In the genomic region with DNA sequence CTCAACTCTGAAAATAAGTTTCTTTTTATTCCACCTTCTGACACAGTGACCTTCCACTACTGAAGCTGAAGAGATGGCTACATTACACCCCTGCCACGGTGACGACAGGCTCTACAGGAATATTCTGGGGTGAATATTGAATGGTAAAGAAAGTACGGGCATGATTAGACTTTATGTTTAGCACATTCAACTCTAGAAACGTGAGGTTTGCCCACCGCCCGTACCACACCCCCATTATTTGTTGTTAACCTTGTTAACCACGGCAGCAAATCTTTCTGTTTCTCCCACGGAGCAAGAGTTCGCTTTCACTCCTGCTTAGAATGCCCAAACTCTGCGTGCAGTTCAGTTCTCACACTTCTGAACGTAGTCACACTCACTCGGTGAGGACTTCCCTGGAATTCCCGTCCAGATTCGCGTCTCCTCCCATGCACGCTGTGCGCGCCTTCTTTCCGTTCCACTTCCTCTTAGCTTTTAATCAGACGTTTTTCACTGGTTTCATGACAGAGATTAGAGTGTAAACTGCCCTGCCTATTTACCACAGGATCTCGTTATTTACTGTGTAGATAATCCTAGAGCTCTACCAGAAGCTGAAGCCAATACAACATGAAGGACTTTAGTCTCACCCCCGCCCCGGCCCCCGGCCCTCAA, we compare ENCODE assay signal across 9 mouse cellular contexts.
DNase-seq lines count a peak whose midpoint lies in the region; ATAC-seq and TF ChIP-seq lines count a peak whose summit lies in the region.
"Had no signal": no experiment of that assay in that cellular context is flagged by ENCODE, and none has a peak within 500 bp of the region (broad histone marks: within the 10 kb centered on the region; RNA-seq: fewer than 3 reads in every experiment).

No protein-coding gene starts in this region.

- H3K4me3 ChIP-seq in heart, embryonic 16.5 days (ENCODE audit: low read length): peak overlapping the region; percentile 24
- no peak overlapping the region for H3K4me3 ChIP-seq in heart, adult 2 months
- H3K4me3 ChIP-seq in embryonic fibroblast, embryonic 13.5 days (ENCODE audit: insufficient read depth, low read length): no peak overlapping the region
- no peak overlapping the region for H3K4me3 ChIP-seq in limb, embryonic 14.5 days (replicated peaks; ENCODE audit: low read length)
- no peak overlapping the region for H3K4me3 ChIP-seq in cerebellum, adult 2 months (replicated peaks; ENCODE audit: insufficient read depth, low read depth, low read length)
- H3K4me3 ChIP-seq: left cerebral cortex, adult 2 months had no signal

- ATAC-seq in heart, embryonic 16.5 days (replicated peaks; ENCODE audit: extremely low read depth, insufficient read depth, low FRiP score): peak; percentile 52
- ATAC-seq in limb, embryonic 14.5 days (ENCODE audit: low FRiP score, low read depth): no peak

- WGBS in heart, embryonic 16.5 days: 32% methylated on average over 24 of the region's 24 CpGs
- WGBS in heart, adult 2 months: 39% methylated on average over 24 of the region's 24 CpGs
- WGBS in limb, embryonic 14.5 days: 41% methylated on average over 24 of the region's 24 CpGs
- 78% methylated on average over 24 of the region's 24 CpGs for WGBS in cerebellum, adult 2 months

- H3K27ac ChIP-seq in heart, embryonic 16.5 days (ENCODE audit: low read length): peak overlapping the region; percentile 50
- H3K27ac ChIP-seq in heart, adult 2 months: no peak overlapping the region
- peak overlapping the region; percentile 81 for H3K27ac ChIP-seq in embryonic fibroblast, embryonic 13.5 days (ENCODE audit: insufficient read depth, low read length)
- no peak overlapping the region for H3K27ac ChIP-seq in limb, embryonic 14.5 days (replicated peaks; ENCODE audit: low read depth, low read length)
- H3K27ac ChIP-seq in cerebellum, adult 2 months (ENCODE audit: insufficient read depth, low read length): no peak overlapping the region
- H3K27ac ChIP-seq: left cerebral cortex, adult 2 months had no signal

- H3K9me3 ChIP-seq in heart, embryonic 16.5 days (replicated peaks; ENCODE audit: control insufficient read depth, low read length): no peaks in the 10 kb centered on the region
- no peaks in the 10 kb centered on the region for H3K9me3 ChIP-seq in limb, embryonic 14.5 days (ENCODE audit: control insufficient read depth, low read length)

- peak overlapping the region; percentile 55 for H3K4me2 ChIP-seq in heart, embryonic 16.5 days (ENCODE audit: low read depth, low read length)
- peak overlapping the region; percentile 13; the same call in 1 of the 2 replicates for H3K4me2 ChIP-seq in limb, embryonic 14.5 days (replicated peaks; ENCODE audit: low read depth, low read length, severe bottlenecking)

- H3K27me3 ChIP-seq in heart, embryonic 16.5 days (ENCODE audit: control insufficient read depth, insufficient read depth, low read length): no peaks in the 10 kb centered on the region
- H3K27me3 ChIP-seq in heart, adult 2 months (ENCODE audit: control insufficient read depth, insufficient read depth, low read length): no peaks in the 10 kb centered on the region
- H3K27me3 ChIP-seq in limb, embryonic 14.5 days (ENCODE audit: control insufficient read depth, insufficient read depth, low read length): no peaks in the 10 kb centered on the region
- no peaks in the 10 kb centered on the region for H3K27me3 ChIP-seq in cerebellum, adult 2 months (ENCODE audit: control insufficient read depth, insufficient read depth, low read length)

- peak overlapping the region; percentile 20; the same call in 1 of the 2 replicates for H3K9ac ChIP-seq in heart, embryonic 16.5 days (ENCODE audit: low read length)
- H3K9ac ChIP-seq in heart, adult 2 months (ENCODE audit: low read depth, low read length): no peak overlapping the region; the same call in 1 of the 2 replicates
- H3K9ac ChIP-seq in limb, embryonic 14.5 days (ENCODE audit: low read depth, low read length, severe bottlenecking): no peak overlapping the region

- no peak for TF ChIP-seq EP300 in heart, adult 2 months (IDR thresholded peaks at IDR 0.05; ENCODE audit: insufficient read depth, low read depth, low read length)

- TF ChIP-seq CTCF in heart, adult 2 months (IDR thresholded peaks at IDR 0.05): no peak
- no peak for TF ChIP-seq CTCF in embryonic fibroblast, embryonic 13.5 days (IDR thresholded peaks at IDR 0.05; ENCODE audit: borderline replicate concordance, insufficient read depth, low read length)
- TF ChIP-seq CTCF in cerebellum, adult 2 months (IDR thresholded peaks at IDR 0.05; ENCODE audit: borderline replicate concordance, insufficient read depth, low read depth, low read length): no peak

- H3K4me1 ChIP-seq in heart, embryonic 16.5 days (ENCODE audit: control insufficient read depth, insufficient read depth, low read length): peaks cover 21% of the 10 kb centered on the region
- peaks cover 4% of the 10 kb centered on the region for H3K4me1 ChIP-seq in heart, adult 2 months (ENCODE audit: control insufficient read depth, insufficient read depth, low read length)
- H3K4me1 ChIP-seq in embryonic fibroblast, embryonic 13.5 days (ENCODE audit: control insufficient read depth, insufficient read depth, low read length): peaks cover 14% of the 10 kb centered on the region
- peaks cover 25% of the 10 kb centered on the region for H3K4me1 ChIP-seq in limb, embryonic 14.5 days (ENCODE audit: control insufficient read depth, insufficient read depth, low read length)
- H3K4me1 ChIP-seq in cerebellum, adult 2 months (ENCODE audit: control insufficient read depth, insufficient read depth, low read length): no peaks in the 10 kb centered on the region; the same call in 1 of the 2 replicates

- peaks cover 6% of the 10 kb centered on the region; the same call in 1 of the 2 replicates for H3K36me3 ChIP-seq in heart, embryonic 16.5 days (ENCODE audit: control insufficient read depth, insufficient read depth)
- peaks cover 4% of the 10 kb centered on the region for H3K36me3 ChIP-seq in heart, adult 2 months (ENCODE audit: control insufficient read depth, insufficient read depth, low read length)
- H3K36me3 ChIP-seq in limb, embryonic 14.5 days (ENCODE audit: control insufficient read depth, insufficient read depth, low read length): no peaks in the 10 kb centered on the region

- intact Hi-C loops in heart, adult 2 months (cut with DNase I): no loop called here

- no peaks in the 10 kb centered on the region for H3K79me2 ChIP-seq in heart, adult 2 months (replicated peaks; ENCODE audit: control insufficient read depth, insufficient read depth, low read length)

- DNase-seq in heart, adult 2 months: no peak
- DNase-seq in B cell, adult 2 months: peak; percentile 26
- DNase-seq in limb, embryonic 14.5 days (ENCODE audit: low spot score): no peak
- DNase-seq in neural tube, embryonic 10.5 days (ENCODE audit: extremely low spot score, low spot score): no peak
- DNase-seq in cerebellum, adult 2 months: no peak
- no peak for DNase-seq in embryo, embryonic 10 days (ENCODE audit: low spot score)

- TF ChIP-seq POLR2A in heart, adult 2 months (IDR thresholded peaks at IDR 0.05; ENCODE audit: insufficient read depth, low read depth, low read length): no peak
- TF ChIP-seq POLR2A in embryonic fibroblast, embryonic 13.5 days (IDR thresholded peaks at IDR 0.05; ENCODE audit: low read depth, low read length): no peak
- TF ChIP-seq POLR2A in limb, embryonic 14.5 days (IDR thresholded peaks at IDR 0.05; ENCODE audit: borderline replicate concordance, extremely low read depth, insufficient read depth, insufficient read length): no peak
- no peak for TF ChIP-seq POLR2A in cerebellum, adult 2 months (IDR thresholded peaks at IDR 0.05; ENCODE audit: borderline replicate concordance, insufficient read depth, low read length)

Comparison
In these comparisons a context has a peak if more than half of its experiments do, and no peak if none do; other contexts are left out.
1. H3K27ac ChIP-seq: peak in heart, embryonic 16.5 days (single experiment) and embryonic fibroblast, embryonic 13.5 days (single experiment); none in heart, adult 2 months (single experiment), limb, embryonic 14.5 days (single experiment) and cerebellum, adult 2 months (single experiment).
2. DNase-seq: peak in B cell, adult 2 months (2 of 2); none in heart, adult 2 months (0 of 2), limb, embryonic 14.5 days (single experiment), neural tube, embryonic 10.5 days (single experiment), cerebellum, adult 2 months (0 of 2) and embryo, embryonic 10 days (single experiment).